Mouse (Mus musculus): ENCODE measurements around the gene Hist3h2a.

The Hist3h2a gene

DNA sequence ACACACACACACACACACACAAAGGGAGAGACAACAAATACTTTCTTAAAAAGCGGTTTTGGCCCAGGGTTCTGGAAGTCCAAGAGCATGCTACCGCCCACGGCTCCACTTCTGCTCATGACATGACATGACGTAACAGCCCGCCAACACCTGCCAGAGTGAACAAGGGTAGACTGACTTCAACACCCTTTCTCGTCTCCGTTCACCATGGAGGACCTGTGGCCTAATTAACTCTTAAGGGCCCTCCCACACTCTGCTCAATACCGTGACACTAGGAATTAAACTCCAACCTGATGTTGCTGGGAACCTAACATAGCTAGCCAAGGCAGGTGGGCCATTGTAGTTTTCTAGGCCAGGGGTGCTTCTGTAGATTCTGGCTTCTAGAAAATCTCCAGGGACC lies 14.5 kb downstream of the Hist3h2a start:
- no peak for DNase-seq (ENCODE audit: low spot score)

DNA sequence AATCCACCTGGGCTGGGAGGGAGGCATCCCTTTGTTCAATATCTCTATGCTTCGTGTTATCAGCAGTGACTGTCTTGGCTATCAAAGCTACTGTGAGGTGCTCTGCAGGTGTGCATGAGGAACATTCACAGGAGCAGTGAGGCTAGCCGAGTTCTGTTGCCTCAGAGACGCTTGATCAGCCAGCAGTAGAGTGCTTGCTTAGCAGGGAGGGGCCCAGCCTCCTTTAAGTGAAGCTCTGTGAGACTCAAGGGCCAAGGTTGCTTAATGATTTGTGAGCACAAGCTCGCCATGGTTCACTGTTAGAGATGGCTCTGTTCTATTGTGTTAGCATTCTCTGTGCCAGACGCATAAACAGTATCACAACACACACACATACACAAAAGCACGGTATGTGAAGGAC lies 15.2 kb downstream of the Hist3h2a start:
- DNase-seq (ENCODE audit: low spot score) = peak; percentile 87

DNA sequence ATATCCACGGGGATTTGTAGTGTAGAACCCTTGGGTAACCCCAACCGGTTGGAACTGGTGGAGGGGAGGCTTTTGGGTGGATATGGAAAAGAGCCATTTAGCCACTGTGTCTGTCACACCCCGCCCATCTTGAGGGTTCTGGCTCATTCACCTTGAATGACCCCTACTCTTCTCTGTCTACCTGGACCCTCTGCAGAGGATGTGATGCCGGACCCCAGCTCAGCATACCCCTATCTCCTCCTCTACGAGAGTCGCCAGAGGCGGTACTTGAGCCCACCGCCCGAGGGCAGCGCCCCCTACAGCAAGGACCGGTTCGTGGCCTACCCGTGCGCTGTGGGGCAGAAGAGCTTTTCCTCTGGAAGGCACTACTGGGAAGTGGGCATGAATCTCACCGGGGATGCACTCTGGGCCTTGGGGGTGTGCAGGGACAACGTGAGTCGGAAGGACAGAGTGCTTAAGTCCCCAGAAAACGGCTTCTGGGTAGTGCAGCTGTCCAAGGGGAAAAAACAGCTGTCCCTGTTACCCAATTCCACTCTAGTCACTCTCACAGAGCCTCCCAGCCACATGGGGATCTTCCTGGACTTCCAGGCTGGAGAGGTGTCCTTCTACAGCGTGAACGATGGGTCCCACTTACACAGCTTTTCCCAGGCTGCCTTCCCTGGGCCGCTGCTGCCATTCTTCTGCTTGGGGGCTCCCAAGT lies 16.5 kb downstream of the Hist3h2a start:
- no peak for DNase-seq (ENCODE audit: low spot score)

DNA sequence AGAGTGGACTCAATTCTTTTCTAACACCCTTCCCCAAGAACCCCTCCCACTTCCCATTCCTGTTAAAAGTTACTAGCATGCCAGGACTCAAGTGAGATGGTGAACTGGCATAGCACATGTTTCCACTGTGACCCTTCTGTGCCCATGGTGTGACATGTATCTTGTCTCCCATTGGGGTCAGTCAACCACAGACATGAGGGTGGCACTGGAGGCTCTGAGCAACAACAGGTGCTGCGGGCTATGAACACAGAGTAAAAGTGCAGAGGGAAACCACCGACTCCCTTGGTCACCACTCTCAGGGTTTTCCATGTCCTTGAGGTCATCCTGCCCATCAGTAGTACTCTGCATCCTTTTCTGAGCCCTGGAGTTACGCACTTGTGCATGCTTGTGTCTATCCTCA lies 17.3 kb downstream of the Hist3h2a start:
- DNase-seq (ENCODE audit: low spot score) = no peak

DNA sequence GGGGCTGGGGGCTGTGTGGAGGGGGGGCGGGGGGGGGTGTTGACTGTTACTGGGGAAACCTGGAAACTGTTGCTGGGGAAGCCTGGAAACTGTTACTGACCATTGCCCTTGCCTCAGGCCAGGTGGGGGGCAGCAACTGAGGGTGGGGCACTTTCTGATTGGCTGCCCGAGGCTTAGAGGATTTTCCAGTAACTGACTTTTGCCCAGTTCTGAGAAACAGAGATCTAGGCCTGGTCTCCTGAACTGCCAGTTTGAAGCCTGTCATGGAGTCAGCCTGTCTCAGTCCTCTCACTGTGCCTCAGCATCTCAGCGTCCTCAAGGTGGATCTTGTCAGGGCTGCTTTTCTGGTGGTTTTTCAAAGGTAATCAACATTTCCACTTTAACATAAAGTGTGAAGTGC lies 19.9 kb downstream of the Hist3h2a start:
- no peak for DNase-seq (ENCODE audit: low spot score)

DNA sequence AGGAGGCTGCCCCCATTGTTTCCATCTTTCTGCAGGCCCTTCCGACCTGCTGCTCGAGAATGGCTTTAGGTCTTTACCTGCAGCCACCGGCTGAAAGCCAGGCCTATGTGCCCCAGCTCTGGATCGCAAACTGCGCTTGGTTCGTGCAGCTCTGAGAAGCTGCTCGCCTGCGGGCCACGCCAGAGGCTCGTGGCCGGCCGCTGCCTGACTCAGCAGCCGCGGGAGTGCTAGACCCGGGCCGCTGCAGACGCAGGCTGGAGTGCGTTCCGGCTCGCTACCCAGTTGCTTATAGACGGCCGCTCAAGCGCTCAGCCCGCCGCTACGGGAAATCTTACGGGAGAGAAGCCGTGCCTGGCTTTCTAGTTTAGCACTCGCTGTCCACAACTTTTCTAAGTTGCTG lies 22.7 kb downstream of the Hist3h2a start:
- DNase-seq (ENCODE audit: low spot score) = no peak

DNA sequence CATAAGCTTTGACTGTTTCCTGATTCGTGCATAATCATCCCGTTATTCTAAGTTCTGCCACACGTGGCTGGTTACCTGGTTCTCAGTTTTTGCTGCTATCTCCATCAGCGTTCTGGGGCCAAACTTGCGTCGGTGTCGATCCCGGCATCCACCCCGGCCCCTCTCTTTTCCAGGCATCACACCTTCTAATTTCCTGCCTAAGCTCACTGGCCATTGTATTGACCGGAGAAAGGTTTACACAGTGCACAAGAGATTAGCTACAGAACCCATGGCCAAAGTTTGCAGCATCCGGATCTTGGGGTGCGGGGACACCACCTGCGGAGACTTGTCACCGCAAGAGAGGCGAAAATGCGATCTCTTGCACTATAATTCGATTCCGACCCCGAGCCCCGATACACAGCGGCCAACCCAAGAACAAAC lies 23.1 kb downstream of the Hist3h2a start:
- no peak for DNase-seq (ENCODE audit: low spot score)

DNA sequence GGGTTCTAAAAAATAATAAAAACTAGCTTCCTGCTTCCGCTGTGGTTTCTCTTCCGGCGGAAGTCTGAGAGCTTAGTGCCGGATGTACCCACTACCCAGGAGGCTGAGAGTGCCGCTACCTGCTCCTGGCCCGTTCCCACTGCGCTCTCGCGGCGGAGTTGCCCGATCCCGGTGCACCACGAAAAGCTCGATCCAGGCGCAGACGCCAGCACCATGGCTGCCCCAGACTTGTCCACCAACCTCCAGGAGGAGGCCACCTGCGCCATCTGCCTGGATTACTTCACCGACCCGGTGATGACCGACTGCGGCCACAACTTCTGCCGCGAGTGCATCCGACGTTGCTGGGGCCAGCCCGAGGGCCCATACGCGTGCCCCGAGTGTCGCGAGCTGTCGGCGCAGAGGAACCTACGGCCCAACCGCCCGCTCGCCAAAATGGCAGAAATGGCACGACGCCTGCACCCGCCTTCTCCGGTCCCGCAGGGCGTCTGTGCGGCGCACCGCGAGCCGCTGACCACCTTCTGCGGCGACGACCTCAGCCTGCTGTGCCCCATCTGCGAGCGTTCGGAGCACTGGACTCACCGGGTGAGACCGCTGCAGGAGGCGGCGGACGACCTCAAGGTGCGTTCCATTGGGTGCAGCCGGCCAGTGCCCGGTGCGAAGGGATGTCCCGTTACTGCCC lies 23.7 kb downstream of the Hist3h2a start, which contains the start of gene Trim11:
Trim11 (plus strand) TSS at position 67 of the 679 bp plus-strand sequence.
- peak; percentile 63 for DNase-seq (ENCODE audit: low spot score)

DNA sequence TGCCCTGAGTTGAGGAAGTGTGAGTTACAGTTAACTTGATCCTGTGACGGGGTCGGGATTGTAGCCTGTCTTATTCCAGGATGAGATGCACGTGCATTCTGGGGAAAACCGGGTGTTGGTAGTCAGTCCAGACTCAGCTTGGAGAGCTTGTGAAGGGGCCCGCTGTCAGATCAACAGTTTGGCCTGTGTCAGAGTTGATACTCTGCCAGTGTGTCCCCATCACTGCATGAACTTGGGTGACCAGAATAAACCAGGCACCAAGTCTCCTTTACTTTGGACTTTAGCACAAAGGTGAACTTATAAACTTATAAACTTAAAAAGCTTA lies 24.2 kb downstream of the Hist3h2a start:
- no peak for DNase-seq (ENCODE audit: low spot score)

DNA sequence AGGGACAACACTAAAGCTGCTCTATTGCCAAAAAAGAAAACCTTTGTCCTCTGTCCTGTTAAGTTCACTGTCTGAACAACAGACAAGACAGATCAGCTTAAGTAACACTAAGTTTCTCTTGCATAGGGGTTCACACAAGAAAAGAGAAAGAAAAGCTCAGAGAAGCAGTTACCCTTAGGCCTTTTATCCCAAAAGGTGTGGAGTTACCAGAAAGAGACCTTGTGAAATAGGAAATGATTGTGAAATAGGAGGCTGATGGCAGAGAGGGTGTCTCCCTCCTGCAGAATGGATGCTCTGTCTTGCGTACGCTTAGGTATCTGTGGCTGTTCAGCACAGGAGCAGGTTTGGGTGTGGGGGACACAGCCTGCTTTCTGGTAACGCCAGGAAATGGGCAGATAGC lies 24.7 kb downstream of the Hist3h2a start:
- DNase-seq (ENCODE audit: low spot score) = no peak

DNA sequence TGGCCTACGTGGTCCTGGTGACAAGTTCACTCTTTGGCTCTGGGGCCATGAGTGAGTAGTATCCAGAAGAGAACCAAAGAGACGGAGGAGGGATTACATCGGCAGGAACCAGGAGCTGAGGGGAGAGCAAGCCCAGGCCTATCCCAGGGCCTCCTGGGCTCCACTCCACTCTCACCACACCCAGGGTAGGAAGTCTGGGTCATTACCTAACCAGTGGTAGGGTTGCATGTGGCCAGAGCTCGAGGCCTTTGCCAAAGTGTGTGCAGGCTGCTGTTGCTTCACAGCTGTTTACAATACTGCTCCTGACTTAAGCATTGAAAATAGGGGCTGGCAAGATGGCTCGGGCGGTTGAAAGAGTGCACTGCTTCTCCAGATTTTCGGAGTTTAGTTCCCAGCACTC lies 25.2 kb downstream of the Hist3h2a start:
- peak; percentile 59 for DNase-seq (ENCODE audit: low spot score)

DNA sequence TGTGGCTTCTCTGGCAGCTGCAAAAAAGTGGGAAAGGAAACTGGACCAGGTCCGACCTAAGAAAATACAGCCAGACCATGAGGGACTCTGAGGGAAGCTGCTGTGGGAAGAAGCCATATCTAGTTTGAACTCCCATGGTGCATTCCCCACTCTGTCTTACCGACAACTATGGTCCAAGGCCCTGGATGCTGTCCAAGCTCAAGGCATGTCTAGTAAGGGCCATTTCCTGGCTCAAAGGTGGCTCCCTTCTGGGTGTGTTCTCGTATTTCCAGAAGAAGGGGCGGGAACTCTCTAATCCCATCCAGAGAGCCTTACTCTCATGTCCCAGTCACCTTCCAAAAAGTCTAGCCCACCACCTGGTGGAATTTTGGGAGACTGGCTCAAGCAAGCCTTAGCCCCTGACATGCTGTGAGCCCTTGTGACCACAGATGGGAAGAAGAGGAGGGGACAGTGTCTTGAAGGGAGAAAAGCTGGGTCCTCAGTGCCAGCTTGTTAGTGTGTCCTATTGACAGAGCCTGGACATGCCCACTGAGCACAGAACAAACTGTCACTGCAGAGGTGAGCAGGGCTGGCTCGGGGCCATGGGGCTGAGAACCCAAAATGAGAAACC lies 26.0 kb downstream of the Hist3h2a start:
- DNase-seq (ENCODE audit: low spot score) = no peak

DNA sequence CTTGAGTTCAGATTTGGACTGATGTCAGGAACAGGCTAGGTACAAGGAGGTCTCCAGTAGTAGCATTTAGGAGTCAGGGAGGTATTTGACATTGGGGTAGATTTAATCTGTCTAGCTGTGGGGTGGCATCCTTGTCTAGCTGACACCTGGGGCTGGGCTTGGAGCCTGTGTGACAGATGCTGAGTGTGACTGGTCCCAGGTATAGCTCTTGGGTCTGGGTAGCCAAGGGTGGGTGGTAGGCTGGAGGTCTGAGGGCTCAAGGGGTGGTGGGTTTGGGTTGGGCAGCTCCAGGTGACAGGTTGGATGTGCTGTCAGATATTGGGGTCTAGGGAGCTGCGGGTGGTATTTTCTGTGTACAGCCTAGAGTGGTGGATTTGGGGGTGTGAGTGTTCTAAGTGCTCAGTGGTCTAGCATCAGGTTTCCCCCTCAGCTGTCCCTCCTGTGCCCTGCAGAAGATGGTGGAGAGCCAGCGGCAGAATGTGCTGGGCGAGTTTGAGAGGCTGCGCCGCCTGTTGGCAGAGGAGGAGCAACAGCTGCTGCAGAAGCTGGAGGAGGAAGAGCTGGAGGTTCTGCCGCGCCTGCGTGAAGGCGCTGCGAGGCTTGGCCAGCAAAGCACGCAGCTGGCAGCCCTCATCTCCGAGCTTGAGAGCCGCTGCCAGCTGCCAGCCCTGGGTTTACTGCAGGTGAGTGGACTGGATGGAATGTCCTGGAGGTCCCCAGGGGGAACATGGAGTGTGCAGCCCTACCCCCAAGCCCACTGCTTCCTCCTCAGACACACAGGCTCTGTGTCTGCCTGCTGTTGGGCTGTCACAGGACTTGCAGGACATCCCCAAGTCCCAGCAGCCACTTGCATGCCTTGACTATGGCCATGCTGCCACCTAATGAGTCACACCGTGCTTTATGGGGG lies 27.3 kb downstream of the Hist3h2a start:
- DNase-seq (ENCODE audit: low spot score) = peak; percentile 66

DNA sequence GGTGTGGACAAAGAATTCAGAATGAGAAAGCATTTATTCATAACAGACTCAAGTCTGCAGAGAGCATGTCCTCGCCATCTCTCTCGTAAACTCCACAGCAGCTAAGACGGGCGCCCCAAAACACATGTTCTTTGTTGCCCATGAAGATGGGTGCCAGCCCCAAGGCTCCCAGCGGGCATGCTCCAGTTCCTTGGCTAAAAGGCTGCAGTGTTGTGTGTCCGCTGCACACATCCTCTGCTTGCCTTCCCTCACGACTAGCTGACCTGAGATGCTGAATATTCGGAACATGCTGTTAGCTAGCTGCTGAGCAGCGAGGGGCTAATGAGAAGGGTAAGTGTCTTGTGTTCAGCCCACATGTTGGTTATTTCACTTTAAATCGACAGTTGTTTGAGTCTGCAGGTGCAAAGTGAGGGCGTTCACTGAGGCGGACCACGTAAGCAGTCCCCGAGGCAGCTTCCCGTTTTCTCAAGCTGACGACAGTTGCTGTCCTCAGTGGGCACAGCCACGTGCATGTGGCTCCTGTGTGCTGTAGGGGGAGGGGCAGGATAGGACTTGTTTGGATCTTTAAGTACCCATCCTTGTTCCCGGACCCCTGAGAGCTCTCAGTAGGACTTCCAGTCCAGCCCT lies 28.1 kb downstream of the Hist3h2a start:
- DNase-seq (ENCODE audit: low spot score) = no peak

DNA sequence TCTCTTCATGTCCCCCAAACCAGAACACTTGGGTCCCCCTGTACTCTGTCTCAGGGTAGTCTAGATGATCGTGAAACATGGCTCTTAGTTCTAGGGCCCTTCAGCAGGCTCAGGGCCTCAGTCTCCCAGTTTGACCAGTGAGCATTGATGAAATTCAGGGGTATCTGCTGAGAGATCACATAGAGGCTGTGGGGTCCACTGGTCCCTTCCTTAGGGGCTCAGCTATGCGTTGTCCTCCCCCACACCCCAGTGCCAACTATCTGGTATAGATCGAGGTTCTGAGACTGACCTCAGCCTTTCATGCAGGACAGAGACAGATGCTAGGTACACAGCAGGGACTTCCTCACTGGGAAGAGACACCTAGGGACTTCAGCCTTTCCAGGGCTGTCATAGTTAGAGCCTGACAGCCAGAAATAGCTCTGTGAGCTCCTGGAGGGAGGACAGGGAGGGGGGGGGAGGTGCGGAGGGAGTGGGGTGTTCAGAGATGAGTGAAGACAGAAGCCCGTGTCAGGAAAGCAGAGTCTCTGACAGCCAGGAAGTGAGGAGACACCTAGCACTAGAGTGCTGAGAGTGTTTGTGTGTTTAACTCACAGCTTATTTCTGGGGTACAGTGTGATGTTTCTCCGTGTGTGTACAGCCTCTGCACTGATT lies 29.3 kb downstream of the Hist3h2a start:
- DNase-seq (ENCODE audit: low spot score) = no peak

DNA sequence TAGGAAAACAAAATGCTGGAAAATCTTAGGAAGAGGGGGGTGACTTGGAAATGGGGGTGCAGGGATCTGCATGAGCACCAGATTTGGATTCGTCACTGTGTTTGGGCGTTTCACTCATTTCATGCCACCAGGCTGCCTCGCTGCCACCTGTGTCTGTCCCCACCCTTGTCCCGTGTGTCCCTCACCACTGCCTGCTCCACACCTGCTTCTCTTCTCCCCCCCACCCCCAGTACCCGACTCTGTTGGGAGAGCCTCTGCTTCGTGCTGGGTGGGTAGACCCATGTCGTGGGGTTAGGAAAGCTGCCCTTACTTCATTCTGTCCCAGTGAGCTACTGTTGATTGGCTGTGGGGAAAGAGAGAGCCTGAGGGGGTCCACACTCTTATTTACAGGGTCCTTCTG lies 30.2 kb downstream of the Hist3h2a start:
- no peak for DNase-seq (ENCODE audit: low spot score)

DNA sequence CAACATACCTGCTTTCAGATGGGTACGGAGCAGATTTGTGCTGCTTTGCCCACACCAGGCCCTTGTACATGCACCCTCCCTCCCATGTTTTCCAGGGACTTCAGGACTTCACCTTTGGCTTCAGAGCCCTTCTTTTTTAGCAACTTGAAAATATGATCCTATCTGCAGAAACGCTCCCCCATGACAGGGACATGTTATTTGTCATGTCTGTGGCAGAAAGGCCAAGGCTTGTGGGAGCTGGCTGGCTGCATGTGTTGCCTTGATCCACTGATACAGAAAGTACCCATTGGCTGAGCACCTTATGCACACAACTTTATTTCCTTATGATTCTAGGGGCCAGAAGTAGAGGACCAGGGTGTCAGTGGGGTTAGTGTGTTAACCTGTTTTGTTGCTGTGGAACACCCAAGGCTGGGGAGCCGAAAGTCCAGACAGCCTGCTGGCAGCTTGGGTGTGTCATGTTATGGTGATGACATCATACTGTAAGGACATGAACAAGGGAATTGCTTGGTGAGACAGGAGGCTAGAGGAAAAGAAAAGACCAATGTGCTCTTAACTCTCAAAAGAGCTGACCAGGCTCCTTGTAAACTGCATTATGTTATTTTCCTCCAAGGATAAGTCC lies 30.9 kb downstream of the Hist3h2a start:
- no peak for DNase-seq (ENCODE audit: low spot score)

DNA sequence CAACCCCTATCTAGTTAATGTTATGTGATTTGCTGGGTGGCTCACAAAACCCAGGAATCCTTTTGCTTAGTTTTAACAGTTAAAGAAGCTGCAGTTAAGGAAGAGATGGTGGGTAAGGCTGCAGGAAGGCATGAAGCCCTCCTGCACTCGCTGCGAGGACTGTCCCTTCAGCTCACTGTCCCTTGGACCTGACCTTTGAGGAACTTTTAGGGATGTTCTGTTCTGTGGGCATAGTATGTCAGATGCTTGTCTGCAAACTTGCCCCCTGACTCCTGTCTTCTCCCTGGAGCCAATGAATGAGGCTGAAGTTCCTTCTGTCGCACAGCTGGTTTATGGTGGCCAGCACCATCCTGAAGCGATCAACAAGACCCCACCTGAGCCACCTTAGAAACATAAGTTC lies 34.7 kb downstream of the Hist3h2a start:
- DNase-seq (ENCODE audit: low spot score) = no peak

DNA sequence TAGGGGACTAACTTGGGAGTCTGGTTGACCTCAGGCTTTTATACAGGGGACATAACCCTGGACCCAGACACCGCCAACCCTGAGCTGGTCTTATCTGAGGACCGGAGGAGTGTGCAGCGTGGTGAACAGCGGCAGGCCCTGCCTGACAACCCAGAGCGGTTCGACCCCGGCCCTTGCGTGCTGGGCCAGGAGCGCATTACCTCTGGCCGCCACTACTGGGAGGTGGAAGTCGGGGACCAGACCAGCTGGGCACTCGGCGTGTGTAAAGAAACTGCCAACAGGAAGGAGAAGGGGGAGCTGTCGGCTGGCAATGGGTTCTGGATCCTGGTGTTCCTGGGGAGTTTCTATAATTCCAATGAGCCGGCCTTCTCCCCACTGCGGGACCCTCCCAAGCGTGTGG lies 35.7 kb downstream of the Hist3h2a start:
- DNase-seq (ENCODE audit: low spot score) = no peak

DNA sequence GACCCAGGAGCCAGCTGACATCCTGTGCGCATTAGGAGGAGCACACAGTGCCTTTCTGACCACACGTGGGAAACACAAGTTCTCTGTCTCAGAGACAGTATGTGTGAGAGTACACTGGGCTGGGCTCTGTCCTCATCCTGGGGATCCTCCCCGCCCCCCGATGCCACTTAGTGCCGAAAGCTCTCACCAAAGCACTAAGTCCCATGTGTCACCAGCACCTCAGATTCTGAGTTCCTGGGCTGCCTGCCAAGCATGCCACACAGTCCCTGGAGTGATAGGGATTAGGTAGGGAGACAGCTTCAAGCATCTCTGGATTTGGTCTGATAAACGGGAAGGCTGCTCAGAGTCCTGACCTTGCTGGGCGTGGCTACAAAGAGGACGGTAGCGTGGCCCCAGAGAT lies 36.3 kb downstream of the Hist3h2a start:
- DNase-seq (ENCODE audit: low spot score) = no peak

DNA sequence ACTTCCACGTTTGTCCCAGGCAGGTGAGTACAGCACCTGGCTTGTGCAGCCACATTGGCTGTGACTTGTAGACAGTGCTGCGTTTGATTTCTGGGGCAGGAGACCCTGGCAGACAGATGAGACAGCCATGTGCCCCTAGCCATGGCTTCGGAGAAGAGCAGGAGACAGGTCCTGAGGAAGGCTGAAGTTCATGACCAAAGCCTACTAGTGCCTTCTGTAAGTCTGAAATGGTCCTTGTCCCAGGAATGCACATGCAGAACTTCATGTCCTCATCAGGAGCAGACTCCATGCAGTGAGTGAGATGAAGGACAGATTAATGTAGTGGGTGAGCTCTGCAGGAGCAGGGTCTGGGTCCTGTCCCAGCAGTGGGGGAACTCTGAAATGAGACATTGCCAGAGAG lies 37.4 kb downstream of the Hist3h2a start:
- no peak for DNase-seq (ENCODE audit: low spot score)

Measured in lung, postnatal 25 days (tissue).